ENCODE assay signal across 12 mouse cellular contexts in the genomic region with DNA sequence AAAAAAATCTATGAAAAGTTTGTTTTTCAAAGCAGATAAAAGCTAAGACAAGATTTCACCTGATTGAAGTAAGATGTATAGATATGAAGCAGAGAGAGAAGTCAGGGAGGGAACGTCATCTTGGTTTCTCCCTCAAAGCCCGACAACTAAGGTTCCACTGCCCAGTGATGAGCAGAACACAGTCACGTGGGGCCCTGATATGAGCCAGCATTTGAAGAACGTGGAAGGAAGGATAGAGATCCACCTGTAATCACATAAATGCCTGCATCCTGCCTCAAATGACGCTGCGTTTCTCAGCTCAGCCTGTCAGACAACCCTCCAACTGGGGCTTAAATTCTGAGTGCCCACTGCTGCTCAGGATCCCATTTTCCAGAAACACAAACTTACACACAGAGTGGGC.
"Had no signal": no experiment of that assay in that cellular context is flagged by ENCODE, and none has a peak within 500 bp of the region (broad histone marks: within the 10 kb centered on the region; RNA-seq: fewer than 3 reads in every experiment).

No protein-coding gene starts in this region.

- ATAC-seq: liver, embryonic 12.5 days; midbrain, embryonic 13.5 days had no signal

- H3K4me3 ChIP-seq: kidney, embryonic 15.5 days; left cerebral cortex, adult 2 months; limb, embryonic 15.5 days; liver, embryonic 12.5 days; lung, embryonic 15.5 days; midbrain, embryonic 13.5 days; neural tube, embryonic 15.5 days had no signal

- DNase-seq: kidney, postnatal 14 days; lung, postnatal 14 days; right cerebral cortex, adult 18-20 months; right cerebral cortex, postnatal 25 days; thymus, postnatal 4 days had no signal
